8 mouse cellular contexts compared by ENCODE assay signal in genomic region chr7:99267897-99268505, GRCm38 (mm10). TPM values are rescaled to one million over a fixed set of nuclear protein-coding genes. Genes with fewer than 3 reads are reported as not detected.
DNase-seq lines count a peak whose midpoint lies in the region; ATAC-seq and TF ChIP-seq lines count a peak whose summit lies in the region.

No protein-coding gene starts in this region.

- H3K4me3 ChIP-seq in embryonic facial prominence, embryonic 11.5 days (ENCODE audit: low read depth, low read length) = peak overlapping the region; percentile 54
- peak overlapping the region; percentile 68 for H3K4me3 ChIP-seq in heart, adult 2 months
- peak overlapping the region; percentile 41 for H3K4me3 ChIP-seq in kidney, adult 2 months (ENCODE audit: insufficient read depth, low read depth, low read length)
- H3K4me3 ChIP-seq in limb, embryonic 13.5 days = peak overlapping the region; percentile 55
- H3K4me3 ChIP-seq in midbrain, postnatal 0 days (ENCODE audit: low read depth, low read length) = peak overlapping the region; percentile 86

- no peaks in the 10 kb centered on the region for H3K36me3 ChIP-seq in embryonic facial prominence, embryonic 11.5 days (replicated peaks; ENCODE audit: control insufficient read depth, insufficient read depth, low read depth, low read length)
- 0 out of 2 replicates have a peak, but pooled peaks cover 2% of the 10 kb centered on the region for H3K36me3 ChIP-seq in heart, adult 2 months (ENCODE audit: control insufficient read depth, insufficient read depth, low read length)
- H3K36me3 ChIP-seq in kidney, adult 2 months (ENCODE audit: control insufficient read depth, insufficient read depth, low read length) = no peaks in the 10 kb centered on the region
- no peaks in the 10 kb centered on the region for H3K36me3 ChIP-seq in limb, embryonic 13.5 days
- 0 out of 2 replicates have a peak, but pooled peaks cover 2% of the 10 kb centered on the region for H3K36me3 ChIP-seq in midbrain, postnatal 0 days (ENCODE audit: insufficient read depth, low read length)

- peak overlapping the region; percentile 95 for H3K4me2 ChIP-seq in embryonic facial prominence, embryonic 11.5 days (ENCODE audit: low read depth, low read length)
- peak overlapping the region; percentile 92 for H3K4me2 ChIP-seq in limb, embryonic 13.5 days (replicated peaks)
- H3K4me2 ChIP-seq in midbrain, postnatal 0 days (ENCODE audit: low read depth, low read length, poor library complexity, severe bottlenecking) = peak overlapping the region; percentile 96

- ATAC-seq in embryonic facial prominence, embryonic 11.5 days (replicated peaks; ENCODE audit: insufficient number of reproducible peaks, low FRiP score, low TSS enrichment, low read depth) = peak; percentile 91
- ATAC-seq in limb, embryonic 13.5 days (ENCODE audit: low FRiP score, low read depth) = peak; percentile 62; the same call in 1 of the 2 replicates
- peak; percentile 87 for ATAC-seq in midbrain, postnatal 0 days (ENCODE audit: low FRiP score)

- intact Hi-C loops in heart, adult 2 months (cut with DNase I) = no loop called here

- peaks cover 5% of the 10 kb centered on the region for H3K4me1 ChIP-seq in embryonic facial prominence, embryonic 11.5 days (ENCODE audit: control insufficient read depth, insufficient read depth, low read length)
- peaks cover 11% of the 10 kb centered on the region for H3K4me1 ChIP-seq in heart, adult 2 months (ENCODE audit: control insufficient read depth, insufficient read depth, low read length)
- no peaks in the 10 kb centered on the region for H3K4me1 ChIP-seq in kidney, adult 2 months (ENCODE audit: control insufficient read depth, insufficient read depth, low read length)
- peaks cover 27% of the 10 kb centered on the region for H3K4me1 ChIP-seq in limb, embryonic 13.5 days
- peaks cover 9% of the 10 kb centered on the region; the same call in 1 of the 2 replicates for H3K4me1 ChIP-seq in midbrain, postnatal 0 days (ENCODE audit: insufficient read depth, low read length)

- no peak for TF ChIP-seq POLR2A in heart, adult 2 months (IDR thresholded peaks at IDR 0.05; ENCODE audit: insufficient read depth, low read depth, low read length)
- no peak for TF ChIP-seq POLR2A in kidney, adult 2 months (IDR thresholded peaks at IDR 0.05; ENCODE audit: low read depth, low read length)

- H3K27ac ChIP-seq in embryonic facial prominence, embryonic 11.5 days (replicated peaks; ENCODE audit: low read depth, low read length) = peak overlapping the region; percentile 59
- peak overlapping the region; percentile 36; the same call in 1 of the 2 replicates for H3K27ac ChIP-seq in heart, adult 2 months
- H3K27ac ChIP-seq in kidney, adult 2 months (ENCODE audit: insufficient read depth, low read depth, low read length) = no peak overlapping the region
- H3K27ac ChIP-seq in limb, embryonic 13.5 days = no peak overlapping the region
- peak overlapping the region; percentile 98 for H3K27ac ChIP-seq in midbrain, postnatal 0 days (ENCODE audit: low read depth, low read length)

- peaks cover 40% of the 10 kb centered on the region for H3K27me3 ChIP-seq in embryonic facial prominence, embryonic 11.5 days (ENCODE audit: control insufficient read depth, insufficient read depth, low read length)
- H3K27me3 ChIP-seq in heart, adult 2 months (ENCODE audit: control insufficient read depth, insufficient read depth, low read length) = no peaks in the 10 kb centered on the region; the same call in 1 of the 2 replicates
- no peaks in the 10 kb centered on the region; the same call in 1 of the 2 replicates for H3K27me3 ChIP-seq in kidney, adult 2 months (replicated peaks; ENCODE audit: control insufficient read depth, insufficient read depth, low read length)
- H3K27me3 ChIP-seq in limb, embryonic 13.5 days = peaks cover 72% of the 10 kb centered on the region
- H3K27me3 ChIP-seq in midbrain, postnatal 0 days (ENCODE audit: insufficient read depth, low read length) = no peaks in the 10 kb centered on the region

- peak; percentile 82 for DNase-seq in 3134 (ENCODE audit: extremely low read depth, insufficient read length, low spot score)
- DNase-seq in adrenal gland, adult 2 months = peak; percentile 79
- peak; percentile 86 for DNase-seq in embryonic facial prominence, embryonic 11.5 days (ENCODE audit: low spot score)
- peak; percentile 74 to 78 for DNase-seq in heart, adult 2 months
- DNase-seq in kidney, adult 2 months = peak; percentile 26
- DNase-seq in midbrain, postnatal 0 days (ENCODE audit: low spot score) = peak; percentile 91
- DNase-seq in thymus, postnatal 25 days = peak; percentile 5

- peaks cover 2% of the 10 kb centered on the region for H3K79me2 ChIP-seq in heart, adult 2 months (replicated peaks; ENCODE audit: control insufficient read depth, insufficient read depth, low read length)

- no peak for TF ChIP-seq EP300 in heart, adult 2 months (IDR thresholded peaks at IDR 0.05; ENCODE audit: insufficient read depth, low read depth, low read length)

- TF ChIP-seq CTCF in heart, adult 2 months (IDR thresholded peaks at IDR 0.05) = no peak
- TF ChIP-seq CTCF in kidney, adult 2 months (conservative IDR thresholded peaks at IDR 0.05; ENCODE audit: insufficient read depth, insufficient read length, low read depth, low read length) = no peak
- no peak for TF ChIP-seq CTCF in midbrain, postnatal 0 days (IDR thresholded peaks at IDR 0.05)

- under 1% methylated on average over 52 of the region's 59 CpGs for WGBS in embryonic facial prominence, embryonic 11.5 days
- WGBS in heart, adult 2 months = under 1% methylated on average over 59 of the region's 59 CpGs
- under 1% methylated on average over 59 of the region's 59 CpGs for WGBS in kidney, adult 2 months
- WGBS in limb, embryonic 13.5 days = under 1% methylated on average over 58 of the region's 59 CpGs
- under 1% methylated on average over 57 of the region's 59 CpGs for WGBS in midbrain, postnatal 0 days

- H3K9me3 ChIP-seq in embryonic facial prominence, embryonic 11.5 days (replicated peaks; ENCODE audit: control insufficient read depth, low read length) = no peaks in the 10 kb centered on the region
- no peaks in the 10 kb centered on the region for H3K9me3 ChIP-seq in limb, embryonic 13.5 days
- H3K9me3 ChIP-seq in midbrain, postnatal 0 days (ENCODE audit: low read length) = no peaks in the 10 kb centered on the region

- peak overlapping the region; percentile 57 for H3K9ac ChIP-seq in embryonic facial prominence, embryonic 11.5 days (replicated peaks; ENCODE audit: low read length)
- peak overlapping the region; percentile 68 for H3K9ac ChIP-seq in heart, adult 2 months (ENCODE audit: low read depth, low read length)
- peak overlapping the region; percentile 62 for H3K9ac ChIP-seq in limb, embryonic 13.5 days
- H3K9ac ChIP-seq in midbrain, postnatal 0 days (replicated peaks; ENCODE audit: low read length, poor library complexity, severe bottlenecking) = peak overlapping the region; percentile 91

RNA-seq across cellular contexts. Expression of gene Map6, which starts 0.8 kb away (rescaled TPM):
- total RNA-seq in adrenal gland, adult 2 months (2021) = 10 to 100 TPM in 1 of 2 experiments, 1 to 10 TPM in 1; 7.5 to 10.2 TPM
- 4.9 and 7.0 TPM in 2 replicates for polyA plus RNA-seq in adrenal gland, adult 2 months (2012; rRNA removed)
- 8.9 and 11.5 TPM in 2 replicates for polyA plus RNA-seq in embryonic facial prominence, embryonic 11.5 days (2014; fragmentation: Nextera tagmentation; extraction: Ambion mirVana)
- total RNA-seq in heart, adult 2 months (2021) = 1 to 10 TPM; 3.3 to 4.3 TPM
- 3.4 and 3.5 TPM in 2 replicates for polyA plus RNA-seq in heart, adult 2 months (2012; rRNA removed)
- polyA plus RNA-seq in kidney, adult 2 months (2012; rRNA removed) = 1.8 and 2.4 TPM in 2 replicates
- polyA plus RNA-seq in limb, embryonic 13.5 days (2015; fragmentation: Nextera tagmentation; extraction: Ambion mirVana) = 4.4 TPM in 2 replicates
- 326 and 332 TPM in 2 replicates for total RNA-seq in midbrain, postnatal 0 days (2014; rRNA removed)
- 117 and 126 TPM in 2 replicates for polyA plus RNA-seq in midbrain, postnatal 0 days (2015; fragmentation: Nextera tagmentation; extraction: Ambion mirVana)

RNA-seq across cellular contexts. Expression of gene Mogat2, which starts 29.6 kb away (rescaled TPM):
- total RNA-seq in adrenal gland, adult 2 months (2021) = under 1 TPM in 1 of 2 experiments, not detected in 1; 0.37 TPM
- 1.6 and 4.0 TPM in 2 replicates for polyA plus RNA-seq in adrenal gland, adult 2 months (2012; rRNA removed)
- polyA plus RNA-seq in embryonic facial prominence, embryonic 11.5 days (2014; fragmentation: Nextera tagmentation; extraction: Ambion mirVana) = 12.5 and 14.7 TPM in 2 replicates
- not detected for total RNA-seq in heart, adult 2 months (2021)
- polyA plus RNA-seq in heart, adult 2 months (2012; rRNA removed) = 0.47 TPM in 1 of 2 replicates, not detected in the other
- 29.6 and 29.7 TPM in 2 replicates for polyA plus RNA-seq in kidney, adult 2 months (2012; rRNA removed)
- polyA plus RNA-seq in limb, embryonic 13.5 days (2015; fragmentation: Nextera tagmentation; extraction: Ambion mirVana) = 5.8 and 7.1 TPM in 2 replicates
- total RNA-seq in midbrain, postnatal 0 days (2014; rRNA removed) = 0.71 TPM in 1 of 2 replicates, not detected in the other
- 0.33 and 0.38 TPM in 2 replicates for polyA plus RNA-seq in midbrain, postnatal 0 days (2015; fragmentation: Nextera tagmentation; extraction: Ambion mirVana)

Comparison
In these comparisons a context has a peak if more than half of its experiments do, and no peak if none do; other contexts are left out.
1. DNase-seq: peak in every context shown above with its lines; median percentile 91 in midbrain, postnatal 0 days; 86 in embryonic facial prominence, embryonic 11.5 days; 82 in 3134; 79 in adrenal gland, adult 2 months; 76 in heart, adult 2 months; 26 in kidney, adult 2 months; 5 in thymus, postnatal 25 days.
2. H3K27ac ChIP-seq: peak in embryonic facial prominence, embryonic 11.5 days (single experiment), heart, adult 2 months (single experiment) and midbrain, postnatal 0 days (single experiment); none in kidney, adult 2 months (single experiment) and limb, embryonic 13.5 days (single experiment).
3. Peak in every context shown above with its lines, with median percentiles within 50 percentile points of each other: ATAC-seq, H3K4me2 ChIP-seq, H3K4me3 ChIP-seq and H3K9ac ChIP-seq.